Mouse (Mus musculus): ENCODE measurements around the gene Rbm20.
"Not testable (repeated sequence)": the region's sequence is repeated elsewhere in the genome, so short reads cannot be mapped to it uniquely, and the experiment has no call there.

Gene Rbm20

DNA sequence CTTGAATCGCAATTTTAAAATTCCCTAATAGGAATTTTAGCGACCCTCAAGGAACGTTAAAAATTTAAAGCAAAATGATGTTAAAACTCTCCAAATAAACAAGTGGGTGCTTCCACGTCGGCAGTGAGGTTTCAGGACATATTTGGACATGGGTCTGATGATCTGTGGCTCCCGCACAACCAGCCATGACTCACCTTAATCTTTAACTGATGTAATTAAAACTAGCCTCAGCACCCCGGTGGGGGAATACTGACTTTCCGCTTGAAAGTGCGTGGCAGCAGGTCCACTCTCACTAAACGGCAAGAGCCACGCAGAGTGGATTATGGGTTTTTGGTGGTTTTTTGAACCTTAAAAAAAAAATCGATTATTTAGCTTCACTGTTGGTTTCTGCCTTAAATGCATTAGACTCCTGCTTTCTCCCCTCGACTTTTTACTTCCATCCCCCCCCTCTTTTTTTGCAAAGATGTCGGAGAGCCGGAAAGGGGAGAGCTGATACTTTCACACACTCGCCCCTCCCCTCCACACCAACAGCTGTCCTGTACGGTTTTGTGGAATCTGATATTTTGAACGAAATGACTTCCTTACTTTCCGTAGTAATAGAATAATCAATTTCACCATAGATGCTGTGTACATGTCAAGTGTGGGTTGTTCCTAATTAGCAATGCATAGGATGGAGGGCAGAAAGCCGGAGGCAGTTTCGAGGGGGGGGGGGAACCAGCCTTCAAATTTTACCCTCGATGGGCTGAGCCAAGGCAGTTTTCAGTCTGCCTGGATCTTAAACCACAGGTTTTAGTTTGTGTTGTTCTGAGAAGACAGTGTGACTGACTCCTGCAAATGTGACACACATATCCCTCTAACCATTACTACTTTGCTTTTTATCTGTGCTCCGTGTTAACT is 117.1 kb downstream of the Rbm20 start:
- no peak for DNase-seq

DNA sequence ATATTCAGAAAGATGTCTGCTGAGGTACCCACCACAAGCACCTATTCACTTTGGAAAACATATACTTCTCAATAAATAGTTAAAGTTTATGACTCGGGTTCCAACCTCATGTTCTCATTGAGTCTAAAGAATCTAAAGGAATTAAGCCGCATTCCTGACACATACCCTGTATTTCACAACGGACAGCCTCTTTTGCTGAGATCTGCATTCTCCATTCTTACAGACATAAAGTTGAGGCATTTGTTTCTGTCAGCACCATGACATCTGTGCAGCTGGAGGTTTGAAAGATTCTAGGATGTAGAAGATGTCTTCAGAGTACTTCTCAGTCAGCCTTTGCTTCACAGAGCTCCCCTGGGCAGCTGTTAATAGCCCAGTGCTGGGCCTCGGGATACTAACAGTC is 117.9 kb downstream of the Rbm20 start:
- no peak for DNase-seq

DNA sequence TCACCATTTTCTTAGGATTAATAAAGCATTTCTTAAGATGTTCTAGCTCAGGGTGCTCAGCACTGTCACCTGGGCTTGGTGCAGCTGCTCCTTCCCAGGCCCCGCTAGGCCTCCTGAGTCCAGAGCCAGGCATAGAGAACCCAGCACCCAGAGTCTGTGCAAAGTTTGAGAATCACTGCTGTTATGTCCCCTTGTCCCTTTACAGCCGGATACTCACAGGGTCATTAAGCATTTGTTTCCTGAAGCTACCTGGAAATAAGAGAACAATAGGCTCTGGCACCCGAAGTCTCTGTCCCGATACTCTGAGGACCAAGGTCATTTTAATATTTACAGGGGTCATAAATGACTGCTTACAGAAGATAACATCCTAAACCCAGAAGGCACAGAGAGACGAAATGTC is 118.9 kb downstream of the Rbm20 start:
- no peak for DNase-seq

GRCm38 (mm10) chr19:53797770-53798169 is 120.7 kb downstream of the Rbm20 start:
- DNase-seq = no peak

GRCm38 (mm10) chr19:53799885-53800284 is 122.8 kb downstream of the Rbm20 start:
- DNase-seq = no peak

GRCm38 (mm10) chr19:53800365-53800999 is 123.4 kb downstream of the Rbm20 start:
- peak; percentile 25 for DNase-seq

DNA sequence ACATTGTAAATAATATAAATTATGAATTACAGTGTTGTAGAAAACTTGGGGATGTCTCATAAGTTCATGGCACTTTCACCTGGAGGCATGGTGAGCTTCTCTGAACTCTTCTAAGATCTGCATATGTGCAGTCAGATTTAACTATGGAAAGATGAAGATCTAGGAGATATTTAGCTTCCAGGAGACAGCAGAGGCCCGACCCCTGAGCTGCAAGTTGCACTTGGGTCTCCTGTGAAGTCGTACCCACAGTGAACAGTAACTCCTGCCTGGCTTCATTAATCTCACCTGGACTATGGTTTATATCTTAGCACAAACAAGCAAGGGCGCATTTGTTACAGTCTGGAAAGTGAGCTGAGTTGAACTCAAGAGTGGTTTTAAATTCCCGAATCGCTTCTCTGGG is 124.3 kb downstream of the Rbm20 start:
- DNase-seq = no peak

DNA sequence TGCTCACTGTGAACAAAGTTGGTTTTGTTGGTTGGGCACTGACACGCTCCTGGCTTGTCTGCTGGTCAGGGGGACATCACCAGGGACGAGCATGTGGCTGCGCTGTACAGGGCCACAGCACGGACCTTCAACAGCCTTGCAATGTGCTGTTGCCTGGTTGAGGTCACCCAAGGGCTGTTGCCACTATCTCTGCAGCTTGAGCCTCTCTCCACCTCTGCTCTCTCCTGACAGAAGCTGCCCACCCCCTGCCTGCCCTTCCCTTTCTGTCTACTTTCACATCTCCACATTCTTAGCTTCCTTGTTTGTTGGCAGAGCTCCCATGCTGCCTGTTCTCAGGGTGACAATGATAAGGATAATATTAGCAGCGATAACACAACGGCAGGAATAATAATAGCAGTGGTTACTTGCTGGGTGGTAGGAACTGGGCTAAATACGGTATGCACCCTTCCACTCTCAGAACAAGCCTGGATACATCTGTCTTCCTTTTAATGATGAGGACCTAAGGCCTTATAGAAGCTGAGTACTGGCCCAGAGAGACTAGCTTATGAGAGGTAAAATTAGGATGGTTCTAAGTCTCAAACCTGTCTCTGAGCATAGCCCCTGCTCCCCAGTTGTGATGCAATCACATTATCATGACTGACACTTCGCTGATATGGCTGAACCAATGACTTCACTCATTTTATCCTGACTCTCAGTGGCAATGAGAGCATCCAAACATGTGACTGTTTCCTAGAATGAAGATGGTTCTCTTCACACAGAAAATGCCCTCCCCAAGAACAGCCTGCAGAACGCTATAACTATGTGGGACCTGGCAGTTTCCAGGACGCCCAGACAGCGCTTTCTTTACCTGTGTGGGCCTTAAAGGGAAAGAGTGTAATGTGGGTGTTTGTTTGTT is 124.9 kb downstream of the Rbm20 start:
- DNase-seq = peak; percentile 71

- DNase-seq = no peak
Observed at GRCm38 (mm10) chr19:53803954-53804353, 126.8 kb downstream of the Rbm20 start.

GRCm38 (mm10) chr19:53805063-53805462 is 128.0 kb downstream of the Rbm20 start:
- DNase-seq = no peak

- DNase-seq = no peak
Observed at GRCm38 (mm10) chr19:53806126-53806525, 129.0 kb downstream of the Rbm20 start.

DNA sequence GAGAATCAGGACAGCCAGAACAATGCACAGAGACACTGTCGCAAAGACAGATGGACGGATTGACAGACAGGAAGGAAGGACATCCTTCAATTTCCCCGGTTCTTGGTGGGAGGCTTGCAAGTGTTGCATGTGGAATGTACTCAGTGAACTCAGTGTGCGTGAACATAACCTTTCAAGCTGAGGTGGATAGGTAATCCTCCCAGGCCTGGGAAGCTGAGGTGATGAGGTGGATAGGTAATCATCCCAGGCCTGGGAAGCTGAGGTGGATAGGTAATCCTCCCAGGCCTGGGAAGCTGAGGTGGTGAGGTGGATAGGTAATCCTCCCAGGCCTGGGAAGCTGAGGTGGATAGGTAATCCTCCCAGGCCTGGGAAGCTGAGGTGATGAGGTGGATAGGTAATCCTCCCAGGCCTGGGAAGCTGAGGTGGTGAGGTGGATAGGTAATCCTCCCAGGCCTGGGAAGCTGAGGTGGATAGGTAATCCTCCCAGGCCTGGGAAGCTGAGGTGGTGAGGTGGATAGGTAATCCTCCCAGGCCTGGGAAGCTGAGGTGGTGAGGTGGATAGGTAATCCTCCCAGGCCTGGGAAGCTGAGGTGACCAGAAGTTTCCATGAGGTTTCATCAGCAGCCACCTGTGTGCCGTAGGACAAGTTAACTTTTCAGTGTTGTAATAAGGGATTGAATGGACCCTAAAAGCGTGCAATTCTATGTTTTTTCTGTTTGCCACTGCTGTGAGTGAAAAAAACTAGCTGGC is 129.6 kb downstream of the Rbm20 start:
- not testable (repeated sequence) for DNase-seq

DNA sequence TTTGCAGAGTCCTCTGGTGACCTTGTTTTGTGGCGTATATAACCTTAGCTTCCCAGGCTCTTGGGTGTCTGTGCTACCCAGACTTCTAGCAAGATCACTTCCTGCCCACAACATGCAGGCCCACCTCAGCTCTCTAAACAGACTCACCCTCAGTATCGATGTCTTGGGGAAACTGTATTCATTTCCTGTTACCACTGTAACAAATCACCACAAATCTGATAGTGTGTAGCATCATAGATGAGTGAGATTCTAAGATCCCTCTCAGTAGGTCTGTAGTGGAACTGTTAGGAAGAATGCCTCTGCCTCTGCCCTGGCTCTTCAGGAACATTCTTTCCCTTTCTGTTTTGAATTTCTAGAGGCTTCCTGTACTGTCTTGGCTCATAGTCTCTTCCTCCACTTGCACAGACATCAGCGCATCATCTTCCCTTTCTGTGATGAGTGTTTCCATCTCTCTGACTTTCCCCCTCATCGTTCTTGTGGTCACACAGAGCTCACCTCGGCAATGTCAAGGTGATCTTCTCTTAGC is 130.2 kb downstream of the Rbm20 start:
- no peak for DNase-seq

DNA sequence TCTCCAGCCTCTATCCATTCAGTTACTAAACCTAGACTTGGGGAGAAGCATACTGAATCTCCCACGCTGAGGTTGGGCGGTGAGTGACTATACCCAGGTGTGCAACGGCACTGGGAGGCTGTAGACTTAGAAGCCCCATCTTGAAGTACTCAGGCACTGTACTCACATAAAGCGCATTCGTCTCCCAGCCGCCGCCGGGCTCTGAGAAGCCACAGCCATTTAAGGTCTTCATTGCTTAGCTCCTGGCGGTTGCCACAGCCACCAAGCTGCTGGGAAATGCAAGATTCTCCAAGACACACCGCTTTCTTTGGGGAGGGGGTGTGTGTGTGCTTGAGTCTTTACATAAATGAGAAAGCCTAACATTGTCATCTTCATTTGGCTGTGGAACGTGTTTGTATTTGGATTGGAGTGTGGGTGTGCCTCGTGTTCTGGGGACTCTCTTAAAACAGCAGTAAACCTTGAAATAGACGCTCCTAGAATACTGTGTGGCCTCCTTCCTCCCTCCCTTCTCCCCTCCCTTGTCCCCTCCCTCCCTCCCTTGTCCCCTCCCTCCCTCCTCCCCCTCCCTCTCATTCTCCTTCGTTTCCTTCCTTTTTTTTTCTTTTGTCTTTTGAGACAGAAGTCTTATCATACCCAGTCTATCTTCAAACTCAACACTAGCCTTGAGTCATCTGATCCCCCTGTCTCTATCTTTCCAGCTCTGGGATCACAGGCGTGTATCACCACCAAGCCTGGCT is 131.1 kb downstream of the Rbm20 start:
- peak; percentile 35 for DNase-seq

GRCm38 (mm10) chr19:53809185-53809861 is 132.2 kb downstream of the Rbm20 start:
- DNase-seq = peak; percentile 73

DNA sequence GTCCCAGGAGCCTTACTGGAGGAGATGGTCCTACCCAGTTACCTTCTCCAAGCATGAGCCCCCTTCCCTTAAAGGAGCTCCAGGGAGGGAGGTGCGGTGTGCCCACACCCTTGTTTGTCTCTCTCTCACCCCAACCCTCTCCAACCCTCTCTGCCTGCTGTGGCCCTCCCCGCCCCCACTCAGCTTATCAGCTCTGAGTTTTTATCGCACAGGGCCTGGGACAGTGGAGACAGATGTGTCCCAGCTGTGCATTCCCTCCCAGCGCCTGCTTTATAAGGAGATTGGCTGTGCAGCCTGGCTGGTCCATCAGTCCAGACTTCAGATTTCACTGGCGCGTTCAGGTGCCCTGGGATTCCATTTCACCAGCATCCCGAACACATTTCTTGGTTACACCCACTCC is 132.9 kb downstream of the Rbm20 start:
- DNase-seq = no peak

DNA sequence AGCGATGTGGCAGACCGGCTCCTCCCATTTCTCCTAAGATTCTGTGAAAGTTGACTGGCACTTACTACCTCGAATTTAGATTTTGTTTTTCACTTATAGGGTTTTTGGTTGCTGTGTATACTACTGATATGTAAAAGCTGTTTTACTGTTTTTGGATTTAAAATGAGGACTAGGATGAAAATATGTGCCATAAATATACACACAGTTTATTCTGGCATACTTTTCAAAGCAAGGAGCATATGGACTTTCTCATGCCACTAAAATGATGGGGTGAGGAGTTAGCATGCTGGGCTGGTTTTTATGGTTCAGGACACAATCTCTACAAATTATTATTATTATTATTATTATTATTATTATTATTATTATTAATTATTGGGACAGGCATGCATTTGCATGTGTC is 133.5 kb downstream of the Rbm20 start:
- DNase-seq = no peak

- DNase-seq = no peak
Observed at GRCm38 (mm10) chr19:53813576-53813975, 136.5 kb downstream of the Rbm20 start.

DNA sequence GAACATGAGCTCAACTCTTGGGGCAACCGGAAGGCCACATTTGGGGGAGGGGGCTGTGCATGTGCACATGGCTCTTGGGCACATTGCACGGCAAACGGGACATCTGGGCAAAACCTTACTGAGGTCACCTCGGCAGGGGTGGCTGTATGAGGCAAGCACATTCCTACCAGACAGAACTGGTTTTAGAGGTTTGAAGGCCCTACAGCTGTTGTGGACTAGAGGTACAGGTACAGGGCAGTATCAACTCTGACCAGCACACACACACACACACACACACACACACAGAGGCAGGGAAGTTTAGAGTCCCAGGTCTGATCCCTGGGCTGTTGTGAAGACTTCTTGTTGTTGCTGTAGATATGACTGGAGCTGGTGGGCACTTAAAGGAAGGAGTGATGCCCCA is 138.6 kb downstream of the Rbm20 start:
- DNase-seq = no peak

DNA sequence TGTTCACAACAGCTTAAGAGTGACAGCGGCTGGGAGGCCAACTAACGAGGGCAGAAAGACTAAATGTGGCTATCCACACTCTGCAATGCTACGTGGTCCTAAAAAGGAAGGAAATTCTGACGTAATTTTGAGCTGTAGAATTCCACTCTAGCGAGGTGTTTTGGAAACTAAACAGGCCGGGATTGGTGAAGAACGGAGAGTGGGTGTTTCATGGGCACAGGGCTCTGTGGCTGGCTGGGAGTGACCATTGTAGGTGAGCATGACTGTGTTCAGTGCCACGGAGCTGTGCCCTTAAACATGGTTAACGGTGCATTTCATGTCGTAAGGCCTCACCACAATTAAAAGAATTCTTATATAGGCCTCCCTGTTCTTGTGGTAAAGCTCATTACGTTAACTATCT is 139.1 kb downstream of the Rbm20 start:
- DNase-seq = no peak

- DNase-seq = no peak
Observed at GRCm38 (mm10) chr19:53819299-53819698, 142.2 kb downstream of the Rbm20 start.
